Mouse (Mus musculus) pancreas, adult 10 weeks (tissue): ENCODE data around the gene Hist1h2bh. TPM values are rescaled to one million over a fixed set of nuclear protein-coding genes. Genes with fewer than 3 reads are reported as not detected.

Source experiments
- polyA plus RNA-seq: library from polyadenylated mRNA; stranded (reverse); fragments of 350-450 nt; fragmentation: Illumina TruSeq; extraction: RNeasy Lipid Tissue Mini Kit (QIAGEN cat#74804); gene quantifications from one replicate; pipeline ENCODE4 v1.2.3, GENCODE M21; 2015; ENCODE audit warnings: low read depth, low replicate concordance; ENCODE audit not compliant: insufficient read depth

Hist1h2bh gene
- not detected for polyA plus RNA-seq

GRCm38 (mm10) chr13:23542999-23543607 lies at the start of gene Hist1h2bh:
Gene Hist1h2bh, minus strand, starts transcription at chr13:23543392.

GRCm38 (mm10) chr13:23581408-23582218 lies 38.4 kb upstream of the Hist1h2bh start, which contains the start of gene Hist1h4d:
Gene Hist1h4d, plus strand, starts transcription at chr13:23581598.

GRCm38 (mm10) chr13:23575271-23575851 lies 32.2 kb upstream of the Hist1h2bh start, which contains the start of gene Hist1h3d:
Gene Hist1h3d, plus strand, starts transcription at chr13:23575763.

GRCm38 (mm10) chr13:23573898-23574524 lies 30.8 kb upstream of the Hist1h2bh start, which contains the start of the genes Hist1h2bf and Hist1h2ad:
Gene Hist1h2bf, minus strand, starts transcription at chr13:23574196.
Gene Hist1h2ad, plus strand, starts transcription at chr13:23574381.

GRCm38 (mm10) chr13:23571022-23571503 lies 27.9 kb upstream of the Hist1h2bh start, which contains the start of the genes Hist1h2ae and Hist1h2bg:
Gene Hist1h2ae, minus strand, starts transcription at chr13:23571220.
Gene Hist1h2bg, plus strand, starts transcription at chr13:23571396.

DNA sequence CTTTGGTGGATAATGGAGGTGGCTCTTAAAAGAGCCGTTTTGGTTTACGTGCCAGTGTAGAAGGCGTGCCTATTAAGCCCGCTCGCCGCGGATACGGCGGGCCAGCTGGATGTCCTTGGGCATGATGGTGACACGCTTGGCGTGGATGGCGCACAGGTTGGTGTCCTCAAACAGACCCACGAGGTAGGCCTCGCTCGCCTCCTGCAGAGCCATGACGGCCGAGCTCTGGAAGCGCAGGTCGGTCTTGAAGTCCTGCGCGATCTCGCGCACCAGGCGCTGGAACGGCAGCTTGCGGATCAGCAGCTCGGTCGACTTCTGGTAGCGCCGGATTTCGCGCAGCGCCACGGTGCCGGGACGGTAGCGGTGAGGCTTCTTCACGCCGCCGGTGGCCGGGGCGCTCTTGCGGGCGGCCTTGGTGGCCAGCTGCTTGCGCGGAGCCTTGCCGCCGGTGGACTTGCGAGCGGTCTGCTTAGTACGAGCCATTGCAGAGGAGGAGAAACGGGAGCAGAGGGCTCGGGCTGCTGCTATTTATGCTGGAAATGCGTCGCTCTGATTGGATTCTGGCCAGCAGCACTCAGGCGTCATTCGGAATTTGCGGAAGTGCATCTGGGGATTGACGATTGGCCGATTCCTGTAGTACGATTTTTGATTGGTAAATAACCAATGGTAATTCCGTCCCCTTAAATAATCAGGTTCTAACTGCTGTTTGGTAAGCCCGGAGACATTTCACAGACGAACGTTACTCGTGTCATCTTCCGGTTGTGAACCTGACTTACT lies 18.9 kb upstream of the Hist1h2bh start, which contains the start of gene Hist1h3e:
TSS of gene Hist1h3e (minus strand) at position 487 of the 777 bp plus-strand sequence.

DNA sequence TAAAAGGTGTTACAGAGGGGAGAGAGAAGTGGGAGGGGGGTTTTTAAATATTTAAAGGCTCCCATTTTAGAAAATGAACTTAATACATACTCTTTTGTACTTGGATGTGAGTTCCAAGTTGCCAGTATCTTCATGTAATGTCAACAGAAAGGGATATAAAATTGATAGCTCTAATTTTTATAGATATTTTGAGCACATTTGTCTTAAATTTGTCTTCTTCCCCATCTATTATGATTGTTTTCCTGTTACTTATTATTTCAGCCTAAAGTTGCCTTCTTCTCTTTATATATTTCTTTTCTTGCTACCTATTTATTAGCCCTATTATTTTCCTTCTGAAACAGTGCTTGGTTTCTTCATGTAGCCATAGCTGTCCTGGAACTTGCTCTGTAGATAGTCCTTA lies 9.8 kb upstream of the Hist1h2bh start, which contains the start of gene Hist1h1d:
TSS of gene Hist1h1d (plus strand) at position 301 of the 400 bp plus-strand sequence.

GRCm38 (mm10) chr13:23551146-23551834 lies 8.1 kb upstream of the Hist1h2bh start, which contains the start of gene Hist1h4f:
Gene Hist1h4f, minus strand, starts transcription at chr13:23551648.

GRCm38 (mm10) chr13:23543965-23544786 lies 984 bp upstream of the Hist1h2bh start, which contains the start of gene Hist1h3f:
Gene Hist1h3f, plus strand, starts transcription at chr13:23544052.

DNA sequence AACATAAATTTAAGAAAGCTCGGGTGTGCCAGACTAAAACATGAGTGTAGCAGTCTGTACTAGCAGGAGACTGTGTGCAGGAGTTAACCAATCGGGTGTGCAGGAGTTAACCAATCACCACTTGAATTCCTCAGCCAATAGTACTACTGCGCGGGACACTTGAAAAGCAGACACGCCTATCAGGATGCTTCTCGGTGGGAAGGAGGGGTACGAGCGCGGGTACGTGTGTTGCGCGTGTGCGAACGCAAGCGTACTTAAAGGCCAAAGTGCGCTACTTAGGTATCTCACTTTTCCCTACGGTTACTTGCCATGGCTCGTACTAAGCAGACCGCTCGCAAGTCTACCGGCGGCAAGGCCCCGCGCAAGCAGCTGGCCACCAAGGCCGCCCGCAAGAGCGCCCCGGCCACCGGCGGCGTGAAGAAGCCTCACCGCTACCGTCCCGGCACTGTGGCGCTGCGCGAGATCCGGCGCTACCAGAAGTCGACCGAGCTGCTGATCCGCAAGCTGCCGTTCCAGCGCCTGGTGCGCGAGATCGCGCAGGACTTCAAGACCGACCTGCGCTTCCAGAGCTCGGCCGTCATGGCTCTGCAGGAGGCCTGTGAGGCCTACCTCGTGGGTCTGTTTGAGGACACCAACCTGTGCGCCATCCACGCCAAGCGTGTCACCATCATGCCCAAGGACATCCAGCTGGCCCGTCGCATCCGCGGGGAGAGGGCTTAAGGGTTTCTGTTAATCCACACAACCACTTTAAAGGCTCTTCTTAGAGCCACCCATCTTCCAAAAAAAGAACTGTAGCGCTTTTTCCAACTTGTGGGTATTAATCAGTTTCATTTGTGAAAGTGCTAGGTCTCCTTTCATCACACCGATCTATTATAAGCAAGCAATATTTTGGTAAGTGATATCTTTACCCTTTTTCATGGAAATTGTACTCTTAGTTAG lies 7.8 kb downstream of the Hist1h2bh start, which contains the start of gene Hist1h3g:
TSS of gene Hist1h3g (plus strand) at position 286 of the 939 bp plus-strand sequence.

DNA sequence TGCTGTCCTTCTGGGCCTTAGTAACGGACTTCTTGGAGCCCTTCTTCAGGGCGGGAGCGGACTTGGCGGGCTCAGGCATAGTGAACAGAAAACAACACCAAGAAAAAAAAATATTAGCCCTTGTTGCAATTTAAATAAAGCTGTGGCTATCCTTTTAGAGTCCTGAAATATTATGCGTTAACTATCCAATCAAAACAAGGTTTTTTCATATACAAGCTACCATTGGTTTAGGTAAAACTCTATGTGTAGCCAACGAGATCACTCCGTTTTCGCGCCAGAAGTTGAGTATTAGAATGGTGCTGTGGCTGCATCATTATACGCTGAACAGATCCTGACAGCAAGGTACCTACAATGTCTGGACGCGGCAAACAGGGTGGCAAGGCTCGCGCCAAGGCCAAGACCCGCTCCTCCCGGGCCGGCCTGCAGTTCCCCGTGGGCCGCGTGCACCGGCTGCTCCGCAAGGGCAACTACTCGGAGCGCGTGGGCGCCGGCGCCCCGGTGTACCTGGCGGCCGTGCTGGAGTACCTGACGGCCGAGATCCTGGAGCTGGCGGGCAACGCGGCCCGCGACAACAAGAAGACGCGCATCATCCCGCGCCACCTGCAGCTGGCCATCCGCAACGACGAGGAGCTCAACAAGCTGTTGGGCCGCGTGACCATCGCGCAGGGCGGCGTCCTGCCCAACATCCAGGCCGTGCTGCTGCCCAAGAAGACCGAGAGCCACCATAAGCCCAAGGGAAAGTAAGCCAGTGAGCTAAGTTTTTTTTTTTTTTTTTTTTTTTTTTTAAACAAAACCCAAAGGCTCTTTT lies 9.4 kb downstream of the Hist1h2bh start, which contains the start of gene Hist1h2af:
TSS of gene Hist1h2af (plus strand) at position 347 of the 808 bp plus-strand sequence.

GRCm38 (mm10) chr13:23530901-23531875 lies 12.0 kb downstream of the Hist1h2bh start, which contains the start of gene Hist1h4h:
Gene Hist1h4h, plus strand, starts transcription at chr13:23531050.

